ENCODE assay signal across 8 mouse cellular contexts in the genomic region with DNA sequence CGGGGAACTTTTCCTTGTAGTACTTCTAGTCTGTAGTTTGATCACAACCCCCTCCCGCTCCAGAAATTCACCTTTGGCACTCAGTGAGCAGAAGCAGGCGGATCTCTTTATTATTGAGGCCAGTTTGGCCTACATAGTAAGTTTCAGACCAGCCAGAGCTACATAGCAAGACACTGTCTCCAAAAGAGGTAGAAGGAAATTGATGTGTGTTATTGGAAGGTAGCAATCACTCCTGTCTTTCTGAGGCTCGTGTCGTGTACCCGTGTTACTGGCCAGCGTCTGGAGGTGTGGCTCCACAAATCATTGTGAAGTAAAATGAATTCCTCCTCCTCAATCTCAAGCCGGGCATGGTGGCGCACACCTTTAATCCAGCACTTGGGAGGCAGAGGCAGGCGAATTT. TPM values are rescaled to one million over a fixed set of nuclear protein-coding genes. Genes with fewer than 3 reads are reported as not detected.
DNase-seq lines count a peak whose midpoint lies in the region; ATAC-seq and TF ChIP-seq lines count a peak whose summit lies in the region.

No protein-coding gene starts in this region.

- peak overlapping the region; percentile 52 for H3K4me2 ChIP-seq in embryonic facial prominence, embryonic 12.5 days (replicated peaks)
- peak overlapping the region; percentile 73 for H3K4me2 ChIP-seq in intestine, embryonic 14.5 days (ENCODE audit: low read length)
- H3K4me2 ChIP-seq in midbrain, postnatal 0 days (ENCODE audit: low read depth, low read length, poor library complexity, severe bottlenecking) = peak overlapping the region; percentile 67

- no peak for TF ChIP-seq CTCF in layer of hippocampus, adult 2 months (conservative IDR thresholded peaks at IDR 0.05)
- no peak for TF ChIP-seq CTCF in midbrain, postnatal 0 days (IDR thresholded peaks at IDR 0.05)

- peaks cover 31% of the 10 kb centered on the region for H3K4me1 ChIP-seq in embryonic facial prominence, embryonic 12.5 days
- peaks cover 29% of the 10 kb centered on the region for H3K4me1 ChIP-seq in intestine, embryonic 14.5 days (replicated peaks; ENCODE audit: control insufficient read depth, insufficient read depth, low read length)
- peaks cover 14% of the 10 kb centered on the region for H3K4me1 ChIP-seq in midbrain, postnatal 0 days (ENCODE audit: insufficient read depth, low read length)

- H3K9ac ChIP-seq in embryonic facial prominence, embryonic 12.5 days = no peak overlapping the region
- no peak overlapping the region for H3K9ac ChIP-seq in intestine, embryonic 14.5 days (ENCODE audit: low read length)
- no peak overlapping the region for H3K9ac ChIP-seq in midbrain, postnatal 0 days (replicated peaks; ENCODE audit: low read length, poor library complexity, severe bottlenecking)

- no peak for DNase-seq in layer of hippocampus, adult 2 months (ENCODE audit: low spot score in 2 of 2)
- DNase-seq in layer of hippocampus, adult 18-20 months (ENCODE audit: low spot score in 2 of 2) = no peak
- no peak for DNase-seq in intestine, embryonic 14.5 days (ENCODE audit: low spot score)
- no peak for DNase-seq in midbrain, postnatal 0 days (ENCODE audit: low spot score)
- DNase-seq in left cerebral cortex, adult 11 months (ENCODE audit: low spot score) = no peak
- DNase-seq in urinary bladder, postnatal 14 days (ENCODE audit: low spot score) = no peak

- H3K4me3 ChIP-seq in layer of hippocampus, adult 2 months = peak overlapping the region; percentile 84
- H3K4me3 ChIP-seq in embryonic facial prominence, embryonic 12.5 days = peak overlapping the region; percentile 87
- peak overlapping the region; percentile 83; the same call in 1 of the 2 replicates for H3K4me3 ChIP-seq in intestine, embryonic 14.5 days (ENCODE audit: low read depth, low read length)
- H3K4me3 ChIP-seq in midbrain, postnatal 0 days (ENCODE audit: low read depth, low read length) = peak overlapping the region; percentile 98

- no peaks in the 10 kb centered on the region for H3K36me3 ChIP-seq in embryonic facial prominence, embryonic 12.5 days
- no peaks in the 10 kb centered on the region for H3K36me3 ChIP-seq in intestine, embryonic 14.5 days (ENCODE audit: control insufficient read depth, insufficient read depth, low read length)
- H3K36me3 ChIP-seq in midbrain, postnatal 0 days (ENCODE audit: insufficient read depth, low read length) = no peaks in the 10 kb centered on the region

- WGBS in embryonic facial prominence, embryonic 12.5 days = 94% methylated on average over 10 of the region's 10 CpGs
- 89% methylated on average over 10 of the region's 10 CpGs for WGBS in intestine, embryonic 14.5 days
- 91% methylated on average over 10 of the region's 10 CpGs for WGBS in midbrain, postnatal 0 days

- ATAC-seq in embryonic facial prominence, embryonic 12.5 days (ENCODE audit: insufficient number of reproducible peaks, insufficient read depth, low FRiP score, low TSS enrichment) = no peak
- ATAC-seq in intestine, embryonic 14.5 days (replicated peaks; ENCODE audit: low FRiP score, low TSS enrichment, low read depth) = no peak
- no peak for ATAC-seq in midbrain, postnatal 0 days (ENCODE audit: low FRiP score)
- ATAC-seq in CD4-positive, CD25-positive, alpha-beta regulatory T cell, adult 4 months = no peak

- peak overlapping the region; percentile 93; the same call in 1 of the 2 replicates for H3K27ac ChIP-seq in layer of hippocampus, adult 2 months
- H3K27ac ChIP-seq in embryonic facial prominence, embryonic 12.5 days = no peak overlapping the region
- no peak overlapping the region for H3K27ac ChIP-seq in intestine, embryonic 14.5 days (ENCODE audit: low read depth)
- no peak overlapping the region for H3K27ac ChIP-seq in midbrain, postnatal 0 days (ENCODE audit: low read depth, low read length)

- H3K9me3 ChIP-seq in embryonic facial prominence, embryonic 12.5 days = no peaks in the 10 kb centered on the region
- no peaks in the 10 kb centered on the region for H3K9me3 ChIP-seq in intestine, embryonic 14.5 days (ENCODE audit: control insufficient read depth, low read length)
- no peaks in the 10 kb centered on the region for H3K9me3 ChIP-seq in midbrain, postnatal 0 days (ENCODE audit: low read length)

- no peaks in the 10 kb centered on the region for H3K27me3 ChIP-seq in embryonic facial prominence, embryonic 12.5 days
- no peaks in the 10 kb centered on the region for H3K27me3 ChIP-seq in intestine, embryonic 14.5 days (replicated peaks; ENCODE audit: control insufficient read depth, insufficient read depth, low read length)
- H3K27me3 ChIP-seq in midbrain, postnatal 0 days (ENCODE audit: insufficient read depth, low read length) = no peaks in the 10 kb centered on the region

RNA-seq across cellular contexts. Expression of a gene that starts 1.5 kb away (rescaled TPM):
- total RNA-seq in layer of hippocampus, adult 2 months (2021) = 100 to 1,000 TPM in 1 of 2 experiments, 10 to 100 TPM in 1; 87.2 to 109 TPM
- total RNA-seq in layer of hippocampus, adult 18-20 months (2021) = 100 to 1,000 TPM in 1 of 2 experiments, 10 to 100 TPM in 1; 85.8 to 106 TPM
- 64.2 and 68.9 TPM in 2 replicates for polyA plus RNA-seq in embryonic facial prominence, embryonic 12.5 days (2016; fragmentation: Nextera tagmentation; extraction: Ambion mirVana)
- polyA plus RNA-seq in intestine, embryonic 14.5 days (2014; fragmentation: Nextera tagmentation; extraction: Ambion mirVana) = 48.8 and 54.0 TPM in 2 replicates
- 62.7 and 69.1 TPM in 2 replicates for total RNA-seq in midbrain, postnatal 0 days (2014; rRNA removed)
- 49.6 and 56.3 TPM in 2 replicates for polyA plus RNA-seq in midbrain, postnatal 0 days (2015; fragmentation: Nextera tagmentation; extraction: Ambion mirVana)
- polyA plus RNA-seq in CD4-positive, CD25-positive, alpha-beta regulatory T cell, adult 4 months (2017; shearing (Covaris generic)) = 1 to 10 TPM; 2.5 to 3.7 TPM

RNA-seq across cellular contexts. Expression of a gene that starts 53.8 kb away (rescaled TPM):
- 10 to 100 TPM; 20.0 to 24.9 TPM for total RNA-seq in layer of hippocampus, adult 2 months (2021)
- 10 to 100 TPM; 17.4 to 20.6 TPM for total RNA-seq in layer of hippocampus, adult 18-20 months (2021)
- 46.4 and 53.6 TPM in 2 replicates for polyA plus RNA-seq in embryonic facial prominence, embryonic 12.5 days (2016; fragmentation: Nextera tagmentation; extraction: Ambion mirVana)
- 34.8 and 40.5 TPM in 2 replicates for polyA plus RNA-seq in intestine, embryonic 14.5 days (2014; fragmentation: Nextera tagmentation; extraction: Ambion mirVana)
- total RNA-seq in midbrain, postnatal 0 days (2014; rRNA removed) = 26.0 and 37.5 TPM in 2 replicates
- polyA plus RNA-seq in midbrain, postnatal 0 days (2015; fragmentation: Nextera tagmentation; extraction: Ambion mirVana) = 13.2 and 14.1 TPM in 2 replicates
- 100 to 1,000 TPM in 1 of 2 experiments, 10 to 100 TPM in 1; 51.3 to 100 TPM for polyA plus RNA-seq in CD4-positive, CD25-positive, alpha-beta regulatory T cell, adult 4 months (2017; shearing (Covaris generic))

RNA-seq across cellular contexts. Expression of a gene that starts 59.5 kb away (rescaled TPM):
- 100 to 1,000 TPM; 125 to 142 TPM for total RNA-seq in layer of hippocampus, adult 2 months (2021)
- total RNA-seq in layer of hippocampus, adult 18-20 months (2021) = 100 to 1,000 TPM; 144 to 147 TPM
- polyA plus RNA-seq in embryonic facial prominence, embryonic 12.5 days (2016; fragmentation: Nextera tagmentation; extraction: Ambion mirVana) = 245 and 268 TPM in 2 replicates
- 374 and 390 TPM in 2 replicates for polyA plus RNA-seq in intestine, embryonic 14.5 days (2014; fragmentation: Nextera tagmentation; extraction: Ambion mirVana)
- total RNA-seq in midbrain, postnatal 0 days (2014; rRNA removed) = 165 and 197 TPM in 2 replicates
- 292 and 333 TPM in 2 replicates for polyA plus RNA-seq in midbrain, postnatal 0 days (2015; fragmentation: Nextera tagmentation; extraction: Ambion mirVana)
- polyA plus RNA-seq in CD4-positive, CD25-positive, alpha-beta regulatory T cell, adult 4 months (2017; shearing (Covaris generic)) = 100 to 1,000 TPM; 219 to 234 TPM

Comparison
In these comparisons a context has a peak if more than half of its experiments do, and no peak if none do; other contexts are left out.
1. RNA of a gene that starts 1.5 kb away (polyA plus RNA-seq): 64.2 to 68.9 TPM in embryonic facial prominence, embryonic 12.5 days, 49.6 to 56.3 TPM in midbrain, postnatal 0 days and 48.8 to 54.0 TPM in intestine, embryonic 14.5 days; 2.5 to 3.7 TPM in CD4-positive, CD25-positive, alpha-beta regulatory T cell, adult 4 months; every median in the first group is over 10 times any median in the second.
2. Peak in every context shown above with its lines, with median percentiles within 50 percentile points of each other: H3K4me3 ChIP-seq and H3K4me2 ChIP-seq.